Mouse (Mus musculus) midbrain, postnatal 0 days (tissue): ENCODE measurements around the gene Hs2st1. TPM values are rescaled to one million over a fixed set of nuclear protein-coding genes. Genes with fewer than 3 reads are reported as not detected.

Source experiments
- ATAC-seq: fragments of 200-750 bp; cut with Nextera tagmentation; 2 replicates; pipeline ENCODE4 v1.8.0; 2017; ENCODE audit warnings: moderate number of reproducible peaks, mild to moderate bottlenecking, moderate TSS enrichment, moderate library complexity; ENCODE audit not compliant: low FRiP score
- DNase-seq: peaks from one replicate; pipeline ENCODE4 v3.0.0-alpha.2; 2015; ENCODE audit warnings: low spot score
- H3K27ac ChIP-seq: fragments of 300-500 bp; sonication (generic); 2 replicates; pipeline ENCODE4 v1.5.1; 2014; ENCODE audit warnings: low read depth, mild to moderate bottlenecking, low read length, mixed read lengths
- H3K27me3 ChIP-seq: fragments of 300-500 bp; sonication (generic); 2 replicates; pipeline ENCODE4 v1.6.1; 2014; ENCODE audit warnings: low read length, control low read depth, mixed read lengths; ENCODE audit not compliant: insufficient read depth
- H3K36me3 ChIP-seq: fragments of 300-500 bp; sonication (generic); 2 replicates; pipeline ENCODE4 v1.6.1; 2014; ENCODE audit warnings: low read length, control low read depth, mixed read lengths; ENCODE audit not compliant: insufficient read depth
- H3K4me1 ChIP-seq: fragments of 300-500 bp; sonication (generic); 2 replicates; pipeline ENCODE4 v1.6.1; 2014; ENCODE audit warnings: mild to moderate bottlenecking, control low read depth, antibody characterized with exemption, low read length, mixed read lengths; ENCODE audit not compliant: insufficient read depth
- H3K4me2 ChIP-seq: fragments of 300-500 bp; sonication (generic); 2 replicates; pipeline ENCODE4 v1.6.1; 2014; ENCODE audit warnings: low read depth, mild to moderate bottlenecking, low read length, mixed read lengths; ENCODE audit not compliant: poor library complexity, severe bottlenecking
- H3K4me3 ChIP-seq: fragments of 300-500 bp; sonication (generic); 2 replicates; pipeline ENCODE4 v1.5.1; 2014; ENCODE audit warnings: low read depth, mild to moderate bottlenecking, low read length, moderate library complexity
- H3K9ac ChIP-seq: fragments of 300-500 bp; sonication (generic); replicated peaks from 2 replicates; pipeline ENCODE4 v1.6.1; 2014; ENCODE audit warnings: mild to moderate bottlenecking, low read length, moderate library complexity, mixed read lengths; ENCODE audit not compliant: poor library complexity, severe bottlenecking
- H3K9me3 ChIP-seq: fragments of 300-500 bp; sonication (generic); 2 replicates; pipeline ENCODE4 v1.6.1; 2016; ENCODE audit warnings: low read length, control low read depth
- CTCF ChIP-seq: IDR thresholded peaks from 2 replicates; pipeline ENCODE4 v1.5.1; 2016; ENCODE audit warnings: antibody characterized with exemption, mild to moderate bottlenecking
- WGBS: fragments of 180-500 bp; shearing (Covaris S2); extraction: QIAGEN DNeasy Blood & Tissue Kit; methylation state at CpG from one replicate; pipeline ENCODE4 v1.1.7; 2014; 5-methylcytosine and 5-hydroxymethylcytosine counted together
- polyA plus RNA-seq: library from polyadenylated mRNA; unstranded; fragments of >200 nt; fragmentation: Nextera tagmentation; extraction: Ambion mirVana; gene quantifications from 2 replicates; pipeline ENCODE4 v1.2.1, GENCODE M21; 2015
- total RNA-seq: library from RNA; depleted of rRNA; stranded (reverse); fragments of >200 nt; gene quantifications from 2 replicates; pipeline ENCODE4 v1.2.3, GENCODE M21; 2014

Gene Hs2st1
- total and polyA plus RNA-seq, 2 experiments from 2014 or later = 13.4 to 48.5 TPM

- Histone ChIP-seq H3K27ac (no peak overlapping the region), H3K4me1 (no peaks in the 10 kb centered on the region), H3K9me3 (no peaks in the 10 kb centered on the region), H3K36me3 (no peaks in the 10 kb centered on the region), H3K4me3 (no peak overlapping the region), H3K27me3 (no peaks in the 10 kb centered on the region), H3K4me2 (no peak overlapping the region), H3K9ac (no peak overlapping the region)
- 45% methylated on average over 4 of the region's 4 CpGs for WGBS
- DNase-seq (no peak), ATAC-seq (no peak)
- no peak for TF ChIP-seq CTCF
Observed at GRCm38 (mm10) chr3:144597121-144597520, 27.1 kb upstream of the Hs2st1 start.

- TF ChIP-seq CTCF = no peak
- Histone ChIP-seq H3K4me3 (no peak overlapping the region), H3K27me3 (no peaks in the 10 kb centered on the region), H3K27ac (no peak overlapping the region), H3K9ac (no peak overlapping the region), H3K36me3 (0 out of 2 replicates have a peak, but pooled peaks cover 3% of the 10 kb centered on the region), H3K9me3 (no peaks in the 10 kb centered on the region), H3K4me1 (no peaks in the 10 kb centered on the region), H3K4me2 (no peak overlapping the region)
- 80% methylated on average over 9 of the region's 9 CpGs for WGBS
- no peak for ATAC-seq
- DNase-seq = no peak
Observed at GRCm38 (mm10) chr3:144592992-144593785, 23.2 kb upstream of the Hs2st1 start.

DNA sequence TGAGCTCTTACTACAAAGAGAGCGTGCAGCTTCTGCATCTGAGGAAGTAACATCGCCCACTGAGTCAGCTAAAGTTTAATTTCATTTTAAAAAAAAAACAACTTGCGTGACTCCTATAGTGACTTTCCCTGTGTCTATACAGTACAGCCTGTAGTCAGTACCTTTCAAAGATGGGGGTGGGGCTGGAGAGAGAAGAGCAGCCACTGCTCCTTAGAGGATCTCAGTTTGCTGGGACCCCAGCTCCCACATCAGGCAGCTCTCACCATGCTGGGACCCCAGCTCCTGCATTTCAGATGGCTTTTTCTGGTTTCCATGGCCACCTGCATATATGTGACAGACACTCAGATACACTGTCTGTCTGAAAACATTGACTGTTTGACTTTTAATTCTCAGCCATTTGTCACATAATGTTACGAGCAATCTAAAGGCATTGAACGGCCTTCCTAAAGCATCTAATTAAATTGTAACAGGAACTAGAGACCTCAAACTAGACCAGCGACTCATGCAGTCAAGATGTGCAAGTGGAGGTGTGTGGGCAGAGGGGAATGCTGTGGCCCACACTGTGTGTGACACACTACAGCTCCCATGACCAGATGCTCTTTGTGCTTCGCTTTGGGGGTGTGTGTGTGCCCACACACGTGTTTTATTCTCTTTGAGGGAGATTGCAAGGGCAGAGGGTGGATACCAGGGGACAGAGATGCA, 19.4 kb upstream of the Hs2st1 start:
- whole genome bisulfite sequencing = 82% methylated on average over 8 of the region's 8 CpGs

DNA sequence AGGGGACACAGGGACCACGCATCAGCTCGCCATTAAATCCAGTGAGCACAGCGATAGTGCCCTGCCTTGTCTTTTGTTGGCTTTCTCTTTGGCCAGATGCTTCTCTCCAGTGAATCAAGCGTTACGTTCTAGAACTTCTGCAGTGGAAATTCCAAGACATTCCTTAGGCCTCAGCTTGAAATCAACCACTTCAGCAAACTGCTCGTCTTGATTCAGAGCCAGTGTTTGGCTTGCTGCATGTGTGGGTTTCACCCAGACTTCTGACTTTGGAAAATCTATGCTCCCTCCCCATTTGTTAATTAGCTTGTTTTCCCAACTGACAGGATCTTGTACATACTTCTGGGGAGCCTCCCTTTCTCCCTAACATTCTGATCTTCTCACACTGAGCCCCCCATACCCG, 16.8 kb upstream of the Hs2st1 start:
- H3K27ac ChIP-seq = no peak overlapping the region
- WGBS = 90% methylated on average over 7 of the region's 7 CpGs
- no peak for TF ChIP-seq CTCF
- ATAC-seq (no peak), DNase-seq (no peak)
- no peaks in the 10 kb centered on the region for H3K4me1 ChIP-seq
- no peak overlapping the region for H3K9ac ChIP-seq
- H3K4me2 ChIP-seq = no peak overlapping the region
- H3K9me3 ChIP-seq = no peaks in the 10 kb centered on the region
- 0 out of 2 replicates have a peak, but pooled peaks cover 6% of the 10 kb centered on the region for H3K36me3 ChIP-seq
- H3K27me3 ChIP-seq = no peaks in the 10 kb centered on the region
- H3K4me3 ChIP-seq = no peak overlapping the region

More for the DNA sequence above, 19.4 kb upstream of the Hs2st1 start:
- Histone ChIP-seq H3K27me3 (no peaks in the 10 kb centered on the region), H3K4me2 (no peak overlapping the region), H3K9me3 (no peaks in the 10 kb centered on the region), H3K36me3 (0 out of 2 replicates have a peak, but pooled peaks cover 6% of the 10 kb centered on the region), H3K9ac (no peak overlapping the region), H3K4me3 (no peak overlapping the region), H3K4me1 (no peaks in the 10 kb centered on the region), H3K27ac (no peak overlapping the region)
- no peak for TF ChIP-seq CTCF
- ATAC-seq (no peak), DNase-seq (no peak)

DNA sequence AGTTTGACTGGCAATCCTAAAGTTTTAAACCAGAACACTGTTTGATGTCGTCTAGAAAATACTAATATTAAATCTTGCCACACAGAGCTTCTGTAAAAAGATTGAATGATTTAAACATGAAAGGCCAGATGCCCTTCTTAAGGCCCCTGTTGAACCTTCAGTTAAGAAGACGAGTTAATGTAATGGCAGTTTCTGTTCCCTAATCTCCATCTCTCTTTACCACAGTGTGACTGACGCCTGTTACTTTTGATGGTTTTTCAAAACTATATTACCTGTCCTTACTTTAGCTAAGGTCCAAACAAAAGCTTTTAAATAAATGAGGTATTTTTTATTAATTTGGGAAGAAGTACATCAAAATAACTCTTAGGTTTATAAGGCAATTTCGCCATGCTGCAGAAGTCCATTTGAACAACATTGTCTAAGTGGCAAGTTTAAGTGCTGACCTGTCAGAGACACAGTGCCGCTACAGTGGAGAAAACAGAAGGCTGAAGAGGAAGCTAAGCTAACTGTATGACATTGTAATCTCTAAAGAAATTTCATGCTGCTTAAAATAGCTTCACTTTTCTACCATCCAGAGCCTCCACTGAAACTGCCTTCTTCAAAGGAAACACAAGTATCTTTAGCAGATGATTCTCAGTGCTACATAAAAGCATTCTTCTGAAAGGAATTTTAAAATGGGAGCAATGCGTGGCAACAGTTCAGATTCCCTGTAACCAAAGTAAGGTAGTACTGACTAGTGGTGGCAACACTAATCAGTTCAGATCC, 15.0 kb upstream of the Hs2st1 start:
- Histone ChIP-seq H3K4me3 (no peak overlapping the region), H3K9me3 (no peaks in the 10 kb centered on the region), H3K4me2 (no peak overlapping the region), H3K9ac (no peak overlapping the region), H3K27ac (no peak overlapping the region), H3K27me3 (no peaks in the 10 kb centered on the region), H3K4me1 (no peaks in the 10 kb centered on the region), H3K36me3 (0 out of 2 replicates have a peak, but pooled peaks cover 6% of the 10 kb centered on the region)
- 75% methylated on average over 6 of the region's 6 CpGs for whole genome bisulfite sequencing
- no peak for DNase-seq
- TF ChIP-seq CTCF = no peak
- no peak for ATAC-seq
